Mouse (Mus musculus) CH12.LX (cell line): ENCODE results near the gene Gm21981. TPM values are rescaled to one million over a fixed set of nuclear protein-coding genes. Genes with fewer than 3 reads are reported as not detected.

Experiments
- DNase-seq: peaks from one replicate; pipeline ENCODE4 v3.0.0-alpha.2; 2013; ENCODE audit errors: extremely low read depth
- H3K27ac ChIP-seq: 2 replicates; pipeline ENCODE4 v1.5.1; 2012; ENCODE audit warnings: low read depth, mild to moderate bottlenecking, control low read depth, moderate library complexity; ENCODE audit not compliant: insufficient read depth
- H3K27me3 ChIP-seq: replicated peaks from 2 replicates; pipeline ENCODE3; 2012; ENCODE audit warnings: inconsistent platforms
- H3K36me3 ChIP-seq, 2 experiments: replicated peaks in 1 of 2; 2 replicates each; pipeline versions ENCODE3 to v1.6.1; 2012; ENCODE audit warnings: inconsistent platforms in 1 of 2, low read length in 1 of 2, mild to moderate bottlenecking in 1 of 2, mixed read lengths in 1 of 2, moderate library complexity in 1 of 2; ENCODE audit not compliant: control insufficient read depth in 1 of 2, insufficient read depth in 1 of 2
- H3K4me1 ChIP-seq, 2 experiments: 2 replicates each; pipeline ENCODE4 v1.6.1; 2012; ENCODE audit warnings: inconsistent platforms in 1 of 2, moderate library complexity in 1 of 2; ENCODE audit not compliant: insufficient read depth in 2 of 2, control insufficient read depth in 1 of 2
- H3K4me2 ChIP-seq: 2 replicates; pipeline ENCODE4 v1.6.1; 2012; ENCODE audit warnings: low read depth, mild to moderate bottlenecking, control low read depth; ENCODE audit not compliant: poor library complexity, insufficient read depth, severe bottlenecking
- H3K4me3 ChIP-seq, 3 experiments: fragments of 150-350 bp in 1 of 3; sonication (generic) in 1 of 3; replicated peaks in 1 of 3; 2 replicates each; pipeline versions ENCODE3 to v1.5.1; 2011 to 2012; ENCODE audit warnings: low read depth in 2 of 3, low read length in 2 of 3, mild to moderate bottlenecking in 2 of 3, moderate library complexity in 2 of 3, control low read depth in 1 of 3, improper control_type of control experiment in 1 of 3, inconsistent platforms in 1 of 3, mixed read lengths in 1 of 3; ENCODE audit not compliant: poor library complexity in 1 of 3
- H3K79me2 ChIP-seq: replicated peaks from 2 replicates; pipeline ENCODE4 v1.6.1; 2012; ENCODE audit warnings: mild to moderate bottlenecking, moderate library complexity; ENCODE audit not compliant: control insufficient read depth, poor library complexity, insufficient read depth, severe bottlenecking; ENCODE audit errors: extremely low read depth
- H3K9ac ChIP-seq: 2 replicates; pipeline ENCODE4 v1.6.1; 2012; ENCODE audit warnings: low read depth, mild to moderate bottlenecking, control low read depth, moderate library complexity; ENCODE audit not compliant: insufficient read depth
- H3K9me3 ChIP-seq: replicated peaks from 2 replicates; pipeline ENCODE3; 2012; ENCODE audit warnings: low read length, inconsistent platforms, mixed read lengths
- BHLHE40 ChIP-seq: IDR thresholded peaks from 2 replicates; pipeline ENCODE4 v1.6.1; 2011; ENCODE audit warnings: mild to moderate bottlenecking, low read depth, low read length, improper control_type of control experiment
- CHD1 ChIP-seq: IDR thresholded peaks from 2 replicates; pipeline ENCODE4 v1.6.1; 2012; ENCODE audit warnings: low read depth, low read length, improper control_type of control experiment, inconsistent platforms
- CHD2 ChIP-seq: IDR thresholded peaks from 2 replicates; pipeline ENCODE4 v1.6.1; 2011; ENCODE audit warnings: low read length, improper control_type of control experiment
- CTCF ChIP-seq, 2 experiments: IDR thresholded peaks in 1 of 2; conservative IDR thresholded peaks in 1 of 2; 2 replicates each; pipeline ENCODE4 v1.5.1; 2011 to 2012; ENCODE audit warnings: low read depth in 2 of 2, low read length in 2 of 2, improper control_type of control experiment in 1 of 2, inconsistent platforms in 1 of 2, mild to moderate bottlenecking in 1 of 2, moderate library complexity in 1 of 2
- E2F4 ChIP-seq: IDR thresholded peaks from 2 replicates; pipeline ENCODE4 v1.6.1; 2011; ENCODE audit warnings: low read depth, low read length, improper control_type of control experiment; ENCODE audit not compliant: insufficient replicate concordance
- ELF1 ChIP-seq: IDR thresholded peaks from 2 replicates; pipeline ENCODE4 v1.6.1; 2014; ENCODE audit warnings: low read depth, mild to moderate bottlenecking, inconsistent platforms, low read length, improper control_type of control experiment
- ETS1 ChIP-seq: conservative IDR thresholded peaks from 2 replicates; pipeline ENCODE4 v1.6.1; 2012; ENCODE audit warnings: low read depth, mild to moderate bottlenecking, inconsistent platforms, low read length, improper control_type of control experiment, moderate library complexity
- IRF4 ChIP-seq: IDR thresholded peaks from 2 replicates; pipeline ENCODE4 v1.6.1; 2014; ENCODE audit warnings: low read depth, mild to moderate bottlenecking, inconsistent platforms, low read length, improper control_type of control experiment
- JUN ChIP-seq: IDR thresholded peaks from 2 replicates; pipeline ENCODE4 v1.6.1; 2011; ENCODE audit warnings: low read depth, mild to moderate bottlenecking, low read length, improper control_type of control experiment, moderate library complexity; ENCODE audit not compliant: insufficient read depth
- JUND ChIP-seq: conservative IDR thresholded peaks from 2 replicates; pipeline ENCODE4 v1.6.1; 2011; ENCODE audit warnings: low read depth, low read length, improper control_type of control experiment
- KAT2A ChIP-seq: IDR thresholded peaks from 2 replicates; pipeline ENCODE4 v1.6.1; 2012; ENCODE audit warnings: low read length, improper control_type of control experiment, inconsistent platforms; ENCODE audit not compliant: insufficient replicate concordance
- MAFK ChIP-seq: IDR thresholded peaks from 2 replicates; pipeline ENCODE4 v1.6.1; 2011; ENCODE audit warnings: low read length, improper control_type of control experiment; ENCODE audit not compliant: insufficient replicate concordance
- MAX ChIP-seq: IDR thresholded peaks from 2 replicates; pipeline ENCODE4 v1.6.1; 2011; ENCODE audit warnings: low read length, improper control_type of control experiment
- MEF2A ChIP-seq: IDR thresholded peaks from 2 replicates; pipeline ENCODE4 v1.6.1; 2014; ENCODE audit warnings: low read depth, mild to moderate bottlenecking, inconsistent platforms, low read length, improper control_type of control experiment, borderline replicate concordance
- MXI1 ChIP-seq: IDR thresholded peaks from 2 replicates; pipeline ENCODE4 v1.6.1; 2011; ENCODE audit warnings: mild to moderate bottlenecking, low read depth, low read length, improper control_type of control experiment
- MYC ChIP-seq: IDR thresholded peaks from 2 replicates; pipeline ENCODE4 v1.6.1; 2011; ENCODE audit warnings: low read depth, mild to moderate bottlenecking, improper control_type of control experiment, low read length
- NELFE ChIP-seq: IDR thresholded peaks from 2 replicates; pipeline ENCODE4 v1.6.1; 2011; ENCODE audit warnings: low read depth, low read length, improper control_type of control experiment
- NRF1 ChIP-seq: IDR thresholded peaks from 2 replicates; pipeline ENCODE4 v1.6.1; 2014; ENCODE audit warnings: low read depth, mild to moderate bottlenecking, inconsistent platforms, low read length, improper control_type of control experiment, moderate library complexity
- POLR2A ChIP-seq: IDR thresholded peaks from 2 replicates; pipeline ENCODE4 v1.6.1; 2011; ENCODE audit warnings: low read depth, mild to moderate bottlenecking, improper control_type of control experiment, low read length
- RAD21 ChIP-seq: IDR thresholded peaks from 2 replicates; pipeline ENCODE4 v1.6.1; 2011; ENCODE audit warnings: low read depth, mild to moderate bottlenecking, low read length, improper control_type of control experiment, moderate library complexity
- RCOR1 ChIP-seq: conservative IDR thresholded peaks from 2 replicates; pipeline ENCODE4 v1.6.1; 2012; ENCODE audit warnings: low read depth, mild to moderate bottlenecking, inconsistent platforms, low read length, improper control_type of control experiment
- SMC3 ChIP-seq: IDR thresholded peaks from 2 replicates; pipeline ENCODE4 v1.6.1; 2011; ENCODE audit warnings: low read depth, low read length, improper control_type of control experiment
- TBP ChIP-seq: conservative IDR thresholded peaks from 2 replicates; pipeline ENCODE4 v1.6.1; 2011; ENCODE audit warnings: low read depth, low read length, improper control_type of control experiment
- TCF12 ChIP-seq: IDR thresholded peaks from 2 replicates; pipeline ENCODE4 v1.6.1; 2014; ENCODE audit warnings: low read depth, mild to moderate bottlenecking, inconsistent platforms, low read length, improper control_type of control experiment
- UBTF ChIP-seq: IDR thresholded peaks from 2 replicates; pipeline ENCODE4 v1.6.1; 2012; ENCODE audit warnings: low read depth, mild to moderate bottlenecking, inconsistent platforms, low read length, improper control_type of control experiment, moderate library complexity
- USF2 ChIP-seq: conservative IDR thresholded peaks from 2 replicates; pipeline ENCODE4 v1.6.1; 2011; ENCODE audit warnings: low read depth, low read length, improper control_type of control experiment
- ZC3H11A ChIP-seq: IDR thresholded peaks from 2 replicates; pipeline ENCODE4 v1.6.1; 2012; ENCODE audit warnings: low read depth, mild to moderate bottlenecking, inconsistent platforms, low read length, improper control_type of control experiment
- ZMIZ1 ChIP-seq: IDR thresholded peaks from 2 replicates; pipeline ENCODE4 v1.6.1; 2012; ENCODE audit warnings: low read depth, mild to moderate bottlenecking, inconsistent platforms, low read length, improper control_type of control experiment
- ZNF384 ChIP-seq: IDR thresholded peaks from 2 replicates; pipeline ENCODE4 v1.6.1; 2012; ENCODE audit warnings: low read depth, low read length, improper control_type of control experiment, inconsistent platforms
- dilution Hi-C: fragments of 300-500 bp; cut with MboI; formaldehyde crosslinking; loops from 2 replicates; pipeline ENCODE4 v1.14.3; 2020; ENCODE audit warnings: low sequenced_read_pairs; ENCODE audit not compliant: extremely low pct_unique_long_range_greater_than_20kb, extremely low pct_ligation_motif_present
- in situ Hi-C: fragments of 300-500 bp; cut with MboI; formaldehyde crosslinking; loops from 3 replicates; pipeline ENCODE4 v1.14.3; 2019; ENCODE audit warnings: low sequenced_read_pairs, low pct_ligation_motif_present, low pct_unique_long_range_greater_than_20kb, mixed read lengths
- polyA plus RNA-seq: library from polyadenylated mRNA; unstranded; fragments of >175 nt; gene quantifications from 2 replicates; pipeline ENCODE4 v1.2.1, GENCODE M21; 2012; ENCODE audit warnings: low read depth; ENCODE audit not compliant: insufficient read length
- total RNA-seq, 2 experiments: library from RNA; depleted of rRNA; stranded (reverse); fragments of 300-350 nt in 1 of 2; fragments of >200 nt in 1 of 2; gene quantifications; 2 replicates each; pipeline ENCODE4 v1.2.3; 2012 to 2014

The Gm21981 gene
- total and polyA plus RNA-seq, 3 experiments, result 0.11 to 0.59 TPM; not detected in 1

DNA sequence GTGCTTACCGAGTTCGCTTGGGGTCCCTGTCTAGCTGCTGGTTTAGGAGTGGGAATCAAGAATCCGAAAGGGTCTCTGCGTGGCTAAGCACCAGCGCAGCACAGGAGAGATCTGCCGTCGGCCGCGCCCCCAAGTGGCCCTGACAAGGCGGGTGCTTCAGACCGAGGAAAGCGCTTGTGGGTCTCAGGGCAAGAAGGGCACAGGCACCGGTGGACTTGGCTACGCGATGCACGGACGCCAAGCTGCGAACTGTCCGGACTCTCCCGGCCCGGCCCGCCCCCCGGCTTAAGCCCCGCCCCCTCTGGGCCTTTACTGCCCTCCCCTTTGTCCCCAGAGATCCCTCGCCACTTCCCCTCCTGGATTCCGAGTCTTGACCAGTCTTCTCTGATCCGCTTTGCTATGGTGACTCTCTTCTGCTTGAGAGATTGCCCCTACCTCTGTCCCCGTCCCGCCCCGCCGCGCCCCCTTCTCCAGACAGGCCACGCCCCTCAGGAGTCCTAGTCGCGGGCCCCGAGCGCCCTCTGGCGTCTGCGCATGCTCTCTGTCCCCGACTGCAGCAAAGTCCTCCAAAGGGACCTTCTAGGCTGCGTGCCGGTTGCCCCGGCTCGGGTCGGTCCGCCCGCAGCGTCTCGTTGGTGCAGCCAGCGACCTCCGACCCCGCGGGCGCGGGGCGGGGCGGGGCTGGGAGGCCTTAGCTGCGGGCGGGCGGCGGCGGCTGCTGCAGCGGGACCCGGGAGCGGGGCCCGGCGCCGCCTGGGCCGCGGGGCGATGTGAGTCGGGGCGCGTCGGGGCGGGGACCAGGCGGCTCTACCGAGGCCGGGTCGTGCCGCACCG is 465 bp upstream of the Gm21981 start, which contains the start of gene Prickle4 (continued):
- TF ChIP-seq POLR2A, result no peak
- TF ChIP-seq RAD21, result peak; percentile 66
- peak; percentile 28; the same call in 1 of the 2 replicates for TF ChIP-seq IRF4
- no peak for TF ChIP-seq MXI1
- peak in 1 of 2 experiments; percentile 89; a peak in 2 of 4 replicates for TF ChIP-seq CTCF (conservative IDR thresholded peaks at IDR 0.05 in 1 of 2, IDR thresholded peaks at IDR 0.05 in 1 of 2; ENCODE audit: low read depth in 2 of 2, low read length in 2 of 2)
- no peak for TF ChIP-seq RCOR1
- TF ChIP-seq NRF1, result peak; percentile 76
- no peak for TF ChIP-seq ZC3H11A
- TF ChIP-seq ZNF384, result no peak
- no peak for TF ChIP-seq ZMIZ1
- TF ChIP-seq NELFE, result no peak
- no peak for TF ChIP-seq MYC
- peak; percentile 51 for TF ChIP-seq TCF12
- no peak for TF ChIP-seq BHLHE40
- TF ChIP-seq E2F4, result no peak
- TF ChIP-seq KAT2A, result no peak
- TF ChIP-seq UBTF, result no peak

- no peak overlapping the region for H3K27ac ChIP-seq
- DNase-seq, result no peak
- peaks cover 83% of the 10 kb centered on the region for H3K27me3 ChIP-seq
- peak overlapping the region in 1 of 3 experiments; percentile 74 for H3K4me3 ChIP-seq
- no peaks in the 10 kb centered on the region for H3K79me2 ChIP-seq
- H3K4me2 ChIP-seq, result peak overlapping the region; percentile 77
- no peaks in the 10 kb centered on the region for H3K9me3 ChIP-seq
- no peaks in the 10 kb centered on the region for H3K36me3 ChIP-seq
- dilution Hi-C loops (no loop called here), in situ Hi-C loops (no loop called here)
- H3K9ac ChIP-seq, result no peak overlapping the region
- no peak for TF ChIP-seq MAX
- no peak for TF ChIP-seq TBP
- TF ChIP-seq MAFK, result no peak
- TF ChIP-seq ZC3H11A, result no peak
- TF ChIP-seq USF2, result no peak
- TF ChIP-seq ZNF384, result no peak
- TF ChIP-seq ETS1, result no peak
- no peak for TF ChIP-seq SMC3
- no peak for TF ChIP-seq KAT2A
- no peak for TF ChIP-seq IRF4
- no peak for TF ChIP-seq JUN
- TF ChIP-seq BHLHE40, result no peak
- no peak for TF ChIP-seq RAD21
- no peak for TF ChIP-seq E2F4
- TF ChIP-seq ELF1, result no peak
- no peak for TF ChIP-seq CHD1
- TF ChIP-seq CHD2, result no peak
- TF ChIP-seq JUND, result no peak
- no peak for TF ChIP-seq CTCF (conservative IDR thresholded peaks at IDR 0.05 in 1 of 2, IDR thresholded peaks at IDR 0.05 in 1 of 2; ENCODE audit: low read depth in 2 of 2, low read length in 2 of 2)
- no peak for TF ChIP-seq MEF2A
- peaks cover 2 to 16% of the 10 kb centered on the region in 2 experiments; a peak in 3 of 4 replicates for H3K4me1 ChIP-seq
Measured at GRCm38 (mm10) chr17:47693671-47694441, 399 bp downstream of the Gm21981 start.
